Mouse (Mus musculus): ENCODE results near the gene Cfdp1.
A peak's percentile ranks its signal among the peaks of the same experiment; 100 is the strongest.

Cfdp1 gene

GRCm38 (mm10) chr8:111745591-111746418 lies 108.3 kb downstream of the Cfdp1 start:
- no peak for TF ChIP-seq GATA4 (IDR thresholded peaks at IDR 0.05; ENCODE audit: insufficient replicate concordance, low read length)

DNA sequence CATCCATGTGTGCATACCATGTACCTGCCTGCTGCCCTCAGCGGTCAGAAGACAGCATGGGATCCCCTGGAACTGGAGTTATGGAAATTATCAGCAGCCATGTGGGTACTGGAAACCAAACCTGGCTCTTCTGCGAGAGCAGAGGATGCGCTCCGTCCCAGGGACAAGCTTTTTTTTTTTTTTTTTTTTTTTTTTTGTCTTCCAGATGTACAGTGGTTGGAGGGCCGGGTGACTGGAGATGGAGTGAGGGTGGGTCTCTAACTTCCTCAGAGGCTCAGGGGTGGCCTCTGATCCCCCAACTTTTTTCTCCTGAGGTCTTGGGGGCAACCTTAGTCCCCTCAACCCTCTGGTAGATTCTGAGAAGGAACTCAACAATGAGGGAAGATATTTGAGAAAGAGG lies 109.0 kb downstream of the Cfdp1 start:
- TF ChIP-seq GATA4 (IDR thresholded peaks at IDR 0.05; ENCODE audit: insufficient replicate concordance, low read length): no peak

DNA sequence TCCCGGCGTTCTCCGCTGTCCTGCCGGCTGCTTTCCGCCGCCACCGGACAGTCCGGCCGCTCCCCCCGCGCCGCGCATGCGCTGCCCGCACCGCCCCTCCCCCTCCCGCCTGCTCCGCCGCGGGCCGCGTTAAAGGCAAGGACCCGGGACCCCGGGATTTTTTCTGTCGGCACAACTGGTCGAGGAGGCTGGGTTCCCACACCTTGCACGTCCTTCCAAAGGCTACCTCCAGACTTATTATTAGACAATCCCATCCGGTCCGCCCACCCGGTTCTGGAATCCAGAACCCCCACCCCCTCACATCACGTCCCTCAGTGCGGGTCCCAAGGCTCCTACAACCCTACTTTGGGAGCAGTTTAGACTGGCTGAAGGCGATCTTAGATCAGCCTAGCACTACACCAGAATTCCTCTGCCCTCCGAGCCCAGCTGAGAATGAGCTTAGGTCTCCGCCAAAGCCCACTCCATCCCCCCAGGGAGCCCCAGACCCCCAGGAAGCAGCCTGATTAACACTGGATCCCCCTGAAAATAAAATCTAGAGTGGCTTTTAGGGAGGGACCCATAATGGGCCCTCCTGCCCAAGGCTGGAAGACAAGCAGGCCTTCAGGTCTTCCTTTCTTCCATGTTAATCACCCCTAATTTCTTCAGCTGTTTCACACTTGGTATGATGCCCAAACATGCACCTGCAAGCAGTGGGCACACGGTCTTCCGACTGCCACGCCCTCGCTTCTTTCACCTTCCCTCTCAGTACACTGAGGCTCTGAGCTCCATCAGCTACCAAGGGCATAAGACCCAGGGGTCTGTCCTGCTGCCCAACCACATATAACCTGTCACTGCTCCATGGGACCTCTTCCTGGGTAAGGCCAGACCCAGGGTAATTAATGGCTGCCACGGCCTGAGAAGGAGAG lies 110.0 kb downstream of the Cfdp1 start, which contains the start of gene Bcar1:
TSS of gene Bcar1 (minus strand) at position 18 of the 905 bp plus-strand sequence.
- TF ChIP-seq GATA4 (IDR thresholded peaks at IDR 0.05; ENCODE audit: insufficient replicate concordance, low read length): no peak

GRCm38 (mm10) chr8:111743101-111743791 lies 110.8 kb downstream of the Cfdp1 start:
- no peak for TF ChIP-seq GATA4 (IDR thresholded peaks at IDR 0.05; ENCODE audit: insufficient replicate concordance, low read length)

- TF ChIP-seq GATA4 (IDR thresholded peaks at IDR 0.05; ENCODE audit: insufficient replicate concordance, low read length): no peak
Observed at GRCm38 (mm10) chr8:111742261-111743037, 111.6 kb downstream of the Cfdp1 start.

- TF ChIP-seq GATA4 (IDR thresholded peaks at IDR 0.05; ENCODE audit: insufficient replicate concordance, low read length): no peak
Observed at GRCm38 (mm10) chr8:111741556-111741955, 112.5 kb downstream of the Cfdp1 start.

- no peak for TF ChIP-seq GATA4 (IDR thresholded peaks at IDR 0.05; ENCODE audit: insufficient replicate concordance, low read length)
Observed at GRCm38 (mm10) chr8:111740994-111741393, 113.1 kb downstream of the Cfdp1 start.

DNA sequence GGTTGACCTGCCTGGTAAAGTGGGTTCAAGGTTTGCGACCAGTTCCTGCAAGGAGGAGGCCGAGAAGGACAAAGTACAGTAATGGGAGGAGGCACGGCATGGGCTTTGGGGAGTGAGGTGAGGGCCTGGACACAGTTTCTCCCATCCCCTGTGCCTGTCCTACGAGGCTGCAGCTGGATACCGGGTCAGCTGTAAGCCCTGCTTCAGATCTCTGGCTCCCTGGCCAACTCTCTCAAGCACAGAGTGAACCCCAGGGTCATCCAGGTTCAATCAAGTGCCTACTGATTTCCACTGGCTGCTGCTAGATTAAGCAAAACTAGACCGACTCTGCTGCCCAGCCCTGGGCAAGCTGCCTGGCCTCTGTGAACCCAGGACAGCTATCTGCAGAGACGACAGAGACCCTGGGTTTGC lies 113.8 kb downstream of the Cfdp1 start:
- peak; percentile 25; the same call in 1 of the 2 replicates for TF ChIP-seq GATA4 (IDR thresholded peaks at IDR 0.05; ENCODE audit: insufficient replicate concordance, low read length)

DNA sequence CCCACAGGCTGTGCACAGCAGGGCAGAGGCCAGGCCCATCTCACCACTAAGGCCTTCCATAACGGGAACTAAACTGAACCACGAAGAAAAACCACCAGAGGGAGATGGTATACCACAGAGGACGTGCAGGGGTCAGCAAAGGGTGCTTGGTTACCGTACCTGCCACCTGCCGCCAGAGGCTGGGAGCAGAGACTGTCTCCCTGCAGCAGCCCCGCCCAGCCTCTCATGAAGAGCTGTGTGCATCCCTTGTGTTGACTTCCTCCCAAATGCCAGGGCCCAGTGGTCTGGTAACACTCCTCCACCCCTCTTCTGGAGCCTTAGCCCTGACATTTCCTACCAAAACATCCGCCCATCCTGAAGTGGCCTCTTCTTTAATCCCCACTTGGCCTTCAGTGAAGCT lies 114.5 kb downstream of the Cfdp1 start:
- TF ChIP-seq GATA4 (IDR thresholded peaks at IDR 0.05; ENCODE audit: insufficient replicate concordance, low read length): no peak

DNA sequence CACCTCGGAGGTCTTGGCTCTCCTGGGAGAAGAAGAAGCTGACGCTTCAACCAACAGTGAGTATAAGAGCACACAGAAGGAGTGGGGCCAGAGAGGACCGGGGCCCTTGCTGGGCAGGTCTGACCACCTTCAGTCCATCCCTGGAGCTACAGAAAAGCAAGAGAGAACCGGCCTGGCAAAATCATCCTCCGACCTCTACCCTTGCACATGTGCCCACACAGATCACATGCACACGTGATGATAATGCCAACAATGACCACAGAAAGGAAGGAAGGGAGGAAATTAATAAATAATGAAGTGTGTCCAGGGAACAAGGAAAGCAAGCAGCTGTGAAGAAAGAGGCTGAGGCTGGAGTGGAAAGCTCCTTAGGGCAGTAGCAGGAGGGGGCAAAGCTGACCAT lies 115.2 kb downstream of the Cfdp1 start:
- TF ChIP-seq GATA4 (IDR thresholded peaks at IDR 0.05; ENCODE audit: insufficient replicate concordance, low read length): no peak

DNA sequence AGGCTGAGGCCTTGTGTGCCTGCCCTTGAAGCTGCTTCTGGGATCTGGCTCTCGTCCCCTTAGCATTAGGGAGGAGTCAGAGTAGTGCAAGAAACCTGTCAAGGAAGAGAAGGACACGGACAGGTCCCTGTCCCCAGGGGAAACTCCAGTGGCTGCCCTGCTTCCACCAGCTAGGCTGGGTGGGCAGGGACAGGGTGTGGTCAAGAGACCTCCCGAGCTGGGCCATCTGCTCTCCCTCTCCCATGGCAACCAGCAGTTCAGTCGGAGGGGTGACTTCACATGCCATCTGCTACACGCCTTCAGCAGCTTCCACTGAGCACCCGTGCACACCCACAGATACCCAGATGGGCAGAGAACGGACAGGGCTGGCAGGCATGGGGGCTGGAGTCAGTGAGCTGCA lies 117.8 kb downstream of the Cfdp1 start:
- TF ChIP-seq GATA4 (IDR thresholded peaks at IDR 0.05; ENCODE audit: insufficient replicate concordance, low read length): no peak

DNA sequence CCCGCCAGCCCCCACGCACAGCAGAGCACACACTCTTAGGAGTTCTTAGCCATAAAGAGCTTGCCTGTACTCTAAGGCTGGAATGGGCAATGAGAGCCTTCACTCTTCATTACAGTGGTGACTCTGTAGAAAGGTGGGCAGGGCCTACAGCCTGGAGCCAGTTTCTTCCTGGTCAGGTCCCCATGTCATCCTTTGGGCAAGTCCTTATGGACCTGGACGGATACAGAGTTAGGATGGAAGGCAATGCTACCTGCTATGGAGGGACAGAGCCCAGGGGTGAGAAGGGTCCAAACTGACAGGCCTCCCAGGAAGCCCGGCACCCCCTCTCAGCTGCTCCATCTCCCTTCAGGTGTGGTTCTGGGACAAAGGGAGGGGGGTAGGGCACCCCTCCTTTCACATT lies 118.3 kb downstream of the Cfdp1 start:
- no peak for TF ChIP-seq GATA4 (IDR thresholded peaks at IDR 0.05; ENCODE audit: insufficient replicate concordance, low read length)

GRCm38 (mm10) chr8:111735335-111735761 lies 118.7 kb downstream of the Cfdp1 start:
- TF ChIP-seq GATA4 (IDR thresholded peaks at IDR 0.05; ENCODE audit: insufficient replicate concordance, low read length): 0 out of 2 replicates have a peak, but pooled peaks have one; percentile 4

DNA sequence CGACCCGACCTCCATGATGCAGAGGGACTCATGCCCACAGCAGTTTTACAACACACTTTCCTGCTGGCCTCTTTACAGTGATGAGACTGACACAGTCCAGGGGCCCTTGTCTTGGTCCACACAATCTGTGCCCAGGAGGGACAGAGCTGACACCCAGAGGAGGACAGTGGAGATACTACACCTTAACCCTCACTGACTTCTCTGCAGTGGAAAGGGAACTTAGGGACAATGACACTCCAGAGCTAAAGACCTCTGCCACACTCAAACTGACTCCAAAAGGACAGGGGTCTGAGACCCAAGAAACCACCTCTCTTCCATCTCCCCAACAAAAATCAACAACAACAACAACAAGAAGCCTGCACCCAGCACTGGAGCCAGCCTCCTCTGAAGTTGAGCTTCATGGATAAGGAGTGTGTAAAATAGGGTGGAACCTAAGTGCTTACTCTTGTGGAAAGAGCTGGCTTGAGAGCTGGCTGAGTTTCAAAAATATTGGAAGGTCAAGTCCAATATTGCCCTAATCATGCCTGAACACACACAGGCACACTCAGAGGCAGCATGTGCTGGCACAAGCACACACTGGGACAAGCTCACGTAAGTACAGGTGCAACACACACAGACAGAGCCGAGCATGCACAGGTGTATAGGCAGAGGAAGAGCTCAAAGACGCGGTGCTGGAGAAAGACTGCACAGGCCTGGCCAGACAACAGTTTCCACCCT lies 119.7 kb downstream of the Cfdp1 start:
- TF ChIP-seq GATA4 (IDR thresholded peaks at IDR 0.05; ENCODE audit: insufficient replicate concordance, low read length): no peak

Measured in liver, adult (tissue).